Mouse (Mus musculus) fibroblast of lung, adult 2 months (primary cell): ENCODE measurements around the gene Hadha.

ENCODE experiments used
- DNase-seq: peaks from one replicate; pipeline ENCODE4 v3.0.0-alpha.2; 2011; ENCODE audit warnings: low read depth

The Hadha gene

GRCm38 (mm10) chr5:30154474-30155394, at the start of gene Hadha, which contains the start of gene Hadhb:
Gene Hadha (minus strand): TSS chr5:30155162.
Gene Hadhb (plus strand): TSS chr5:30155248.
- peak; percentile 83 for DNase-seq

GRCm38 (mm10) chr5:30204441-30204840, 49.5 kb upstream of the Hadha start:
- DNase-seq = no peak

DNA sequence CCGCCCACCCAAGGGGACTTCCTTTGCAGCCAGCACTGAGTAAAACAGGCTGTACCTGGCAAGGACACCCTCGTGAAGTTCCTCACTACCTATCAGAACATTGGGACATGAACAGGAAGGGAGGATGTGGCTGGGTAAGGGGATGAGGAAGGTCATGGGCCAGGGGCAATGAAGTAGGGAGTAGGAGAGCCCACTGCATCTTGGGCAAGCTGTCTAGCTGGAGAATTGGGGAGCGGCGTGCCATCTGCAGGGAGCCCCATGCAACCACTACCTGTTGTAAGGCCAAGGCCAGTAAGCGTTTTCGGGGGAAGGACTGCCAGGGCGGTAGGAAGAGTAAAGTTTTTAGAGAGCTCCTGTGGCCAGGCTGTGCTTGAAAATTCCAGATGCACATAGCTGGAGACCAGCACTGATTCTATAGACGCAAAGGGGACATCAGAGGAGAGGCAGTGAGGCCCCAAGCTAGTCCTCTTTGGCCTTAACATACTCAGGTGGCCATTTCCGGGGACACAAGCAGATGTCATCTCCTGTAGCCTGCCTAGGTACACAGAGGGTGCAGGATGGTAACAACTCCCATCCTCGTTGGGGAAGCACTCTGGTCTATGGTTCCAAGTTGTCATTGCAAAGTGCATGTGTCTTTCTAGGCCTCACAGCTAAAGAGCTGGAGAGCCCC, 48.4 kb upstream of the Hadha start:
- DNase-seq = no peak

GRCm38 (mm10) chr5:30202221-30202620, 47.3 kb upstream of the Hadha start:
- no peak for DNase-seq

DNA sequence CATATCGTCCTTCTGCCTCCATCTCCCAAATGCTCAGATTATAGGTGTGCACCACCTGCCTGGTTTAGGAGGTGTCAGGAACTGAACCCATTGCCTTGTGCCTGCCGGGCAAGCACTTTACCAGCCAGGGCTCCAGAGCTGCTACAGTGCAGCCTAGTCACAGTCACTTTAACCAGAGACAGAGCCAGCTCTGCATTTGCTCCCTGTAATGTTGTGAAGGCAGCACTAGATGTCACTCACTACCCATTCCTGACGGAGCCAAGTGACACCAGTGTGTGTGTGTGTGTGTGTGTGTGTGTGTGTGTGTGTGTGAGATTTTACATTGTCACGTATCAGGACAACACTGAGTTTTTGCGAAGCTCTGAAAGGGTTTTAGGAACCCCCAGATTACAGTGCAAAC, 46.6 kb upstream of the Hadha start:
- no peak for DNase-seq

DNA sequence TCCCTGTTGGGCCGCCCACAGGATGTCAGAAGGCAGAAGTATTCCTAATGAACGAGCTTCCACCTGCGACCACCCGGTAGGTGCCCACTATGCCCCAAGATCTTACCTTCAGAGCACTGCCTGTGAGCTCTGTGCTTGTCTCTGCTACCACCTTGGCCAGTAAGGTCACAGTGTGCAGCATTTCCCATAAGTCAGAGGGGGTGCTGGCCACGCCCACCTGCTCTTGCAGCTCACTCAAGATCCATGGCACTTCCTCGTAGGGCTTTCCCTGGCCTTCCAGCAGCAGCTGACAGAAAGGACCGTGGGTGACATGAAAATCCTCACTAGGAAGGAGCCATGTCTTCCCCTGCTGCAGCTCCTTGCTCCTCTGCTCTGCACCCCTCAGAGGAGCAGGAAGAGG, 43.3 kb upstream of the Hadha start:
- DNase-seq = no peak

GRCm38 (mm10) chr5:30195340-30195739, 40.4 kb upstream of the Hadha start:
- no peak for DNase-seq

DNA sequence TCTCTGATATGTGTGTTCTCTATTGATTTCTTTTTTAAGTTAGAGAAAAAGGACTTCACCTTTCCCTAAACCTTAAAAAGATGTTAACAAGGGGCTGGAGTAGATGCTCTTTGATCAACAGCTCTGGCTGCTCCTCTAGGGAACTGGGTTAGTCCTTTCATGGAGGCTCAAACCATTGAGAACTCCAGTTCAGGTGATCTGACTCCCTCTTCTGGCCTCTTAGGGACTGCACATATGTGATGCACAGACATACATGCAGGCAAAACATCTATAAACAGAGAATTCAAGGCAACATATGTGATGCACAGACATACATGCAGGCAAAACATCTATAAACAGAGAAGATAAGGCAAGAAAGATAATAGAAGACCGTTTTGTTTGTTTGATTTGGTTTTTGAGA, 37.5 kb upstream of the Hadha start:
- DNase-seq = no peak

DNA sequence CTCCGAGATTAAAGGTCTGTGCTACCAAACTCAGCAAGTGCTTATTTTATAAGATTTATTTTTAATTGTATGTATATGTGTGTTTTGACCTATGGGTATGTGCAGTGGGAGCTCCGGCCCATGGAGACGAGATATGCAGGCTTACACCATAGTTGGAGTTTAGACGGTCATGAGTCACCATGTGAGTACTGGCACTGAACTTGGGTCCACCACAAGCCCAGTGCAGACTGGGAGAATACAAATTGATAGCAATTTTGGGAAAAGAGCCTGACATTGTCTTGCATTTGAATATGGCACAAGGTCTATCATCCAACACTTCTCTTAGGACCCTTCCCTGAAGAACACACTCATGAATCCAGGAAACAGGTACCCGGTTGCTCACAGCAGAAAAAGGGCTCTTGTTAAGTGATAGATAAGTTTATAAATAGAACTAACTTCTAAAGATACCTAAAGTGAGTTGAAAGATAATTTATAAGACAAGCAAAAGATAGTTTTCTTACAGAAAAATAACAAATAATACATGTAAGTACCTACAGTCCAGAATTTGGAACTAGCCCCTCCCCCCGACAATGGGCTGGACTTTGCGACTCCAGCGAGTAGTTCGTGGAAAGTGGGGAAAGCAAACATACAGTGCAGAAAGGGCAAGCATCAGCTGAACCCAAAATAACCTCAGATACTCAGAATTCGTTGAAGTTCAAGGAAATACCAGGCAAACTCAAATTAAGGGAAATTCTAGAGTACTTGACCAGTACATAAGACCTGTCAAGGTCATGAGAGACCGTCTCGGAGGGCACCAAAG, 32.9 kb upstream of the Hadha start:
- DNase-seq = no peak

DNA sequence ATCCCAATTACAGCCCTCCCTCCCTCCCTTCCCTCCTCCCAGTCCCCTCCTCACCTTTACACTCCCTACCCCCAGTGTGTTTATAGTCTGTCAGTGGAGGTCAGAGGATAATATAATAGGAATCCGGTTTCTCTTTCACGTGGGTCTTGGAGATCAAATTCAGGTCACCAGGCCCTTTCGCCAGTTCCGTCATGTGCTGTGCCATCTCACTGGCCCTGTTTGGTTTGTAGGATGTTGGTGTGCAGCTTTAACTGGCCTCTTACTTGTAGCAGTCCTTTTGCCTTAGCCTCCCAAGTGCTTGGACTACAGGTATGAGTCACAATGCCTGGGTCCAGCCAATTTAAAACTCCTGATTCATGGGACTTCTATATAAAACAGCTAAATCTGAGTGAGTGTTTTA, 20.8 kb upstream of the Hadha start:
- no peak for DNase-seq

DNA sequence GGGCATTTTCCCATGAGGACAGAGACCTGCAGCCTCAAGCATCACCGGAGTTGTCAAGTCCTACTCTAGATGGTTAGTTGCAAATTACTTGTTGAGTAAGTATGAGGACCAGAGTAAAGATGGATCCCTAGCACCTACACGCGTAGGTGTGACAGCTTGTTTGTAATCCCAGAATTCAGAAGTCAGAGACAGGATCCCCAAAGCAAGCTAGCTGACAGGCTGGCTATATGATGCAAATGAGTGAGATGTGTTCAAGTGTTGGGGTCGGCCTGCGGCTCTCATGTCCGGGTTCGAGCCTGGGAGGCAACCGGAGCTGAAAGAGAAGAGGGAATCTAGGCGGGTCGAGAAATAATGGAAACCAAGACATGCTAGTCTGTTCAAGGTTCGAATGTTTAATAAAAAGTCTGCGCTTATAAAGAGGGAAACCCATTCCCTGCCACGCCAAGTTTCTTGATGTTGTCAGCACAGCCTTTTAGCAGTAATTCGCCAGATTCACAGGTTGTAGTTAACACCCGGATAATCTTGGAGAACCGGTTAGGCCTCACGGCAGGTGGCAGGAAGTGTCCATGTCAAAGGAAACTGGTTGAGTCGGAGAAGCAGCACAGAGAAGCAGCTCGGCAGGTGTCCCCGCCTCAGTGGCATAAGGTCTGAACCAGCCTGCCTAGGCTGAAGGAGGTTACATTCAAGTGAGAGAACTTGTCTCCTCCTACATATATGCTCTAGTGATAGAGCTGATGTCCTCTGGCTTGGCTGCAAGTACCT, 18.1 kb upstream of the Hadha start:
- DNase-seq = no peak

- DNase-seq = no peak
These were observed 17.2 kb upstream of the Hadha start for GRCm38 (mm10) chr5:30172115-30172514.

- no peak for DNase-seq
These were observed 15.5 kb upstream of the Hadha start for GRCm38 (mm10) chr5:30170303-30170940.

DNA sequence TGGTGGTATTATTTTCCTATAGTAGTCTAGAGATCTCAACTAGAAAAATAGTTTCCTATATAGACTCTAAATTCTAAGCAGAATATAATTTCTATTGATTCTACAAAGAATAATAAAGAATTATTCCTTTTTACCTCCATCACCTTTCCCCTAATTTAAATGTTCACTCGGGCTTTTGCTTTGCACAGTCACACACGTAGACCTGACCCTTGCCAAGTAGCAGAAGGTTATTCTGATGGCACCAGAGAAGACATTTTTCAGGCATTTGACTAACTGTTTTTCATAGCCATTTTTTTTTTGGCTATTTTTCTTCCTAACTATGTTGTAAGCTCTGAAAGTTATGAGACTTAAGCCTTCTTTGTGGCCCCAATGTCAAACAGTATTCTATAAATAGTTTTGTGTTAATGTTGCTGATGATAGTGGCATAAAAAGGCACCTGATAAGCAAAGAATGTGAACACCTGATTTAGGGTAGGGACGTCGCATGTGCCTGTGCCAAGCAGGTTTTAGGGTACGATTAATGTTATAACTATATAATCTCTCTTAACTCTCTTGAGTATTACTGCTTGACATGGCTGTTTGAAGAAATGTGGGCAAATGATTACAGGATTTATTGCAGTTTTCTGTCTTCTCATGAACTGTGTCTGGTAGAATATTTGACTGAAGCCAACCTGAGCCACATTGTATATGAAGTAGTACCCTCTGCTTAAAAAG, 10.4 kb upstream of the Hadha start:
- DNase-seq = no peak

- DNase-seq = no peak
These were observed 7.4 kb upstream of the Hadha start for GRCm38 (mm10) chr5:30162339-30162738.

- DNase-seq = no peak
These were observed 6.9 kb upstream of the Hadha start for GRCm38 (mm10) chr5:30161836-30162235.

- no peak for DNase-seq
These were observed 4.6 kb upstream of the Hadha start for GRCm38 (mm10) chr5:30159601-30160000.

DNA sequence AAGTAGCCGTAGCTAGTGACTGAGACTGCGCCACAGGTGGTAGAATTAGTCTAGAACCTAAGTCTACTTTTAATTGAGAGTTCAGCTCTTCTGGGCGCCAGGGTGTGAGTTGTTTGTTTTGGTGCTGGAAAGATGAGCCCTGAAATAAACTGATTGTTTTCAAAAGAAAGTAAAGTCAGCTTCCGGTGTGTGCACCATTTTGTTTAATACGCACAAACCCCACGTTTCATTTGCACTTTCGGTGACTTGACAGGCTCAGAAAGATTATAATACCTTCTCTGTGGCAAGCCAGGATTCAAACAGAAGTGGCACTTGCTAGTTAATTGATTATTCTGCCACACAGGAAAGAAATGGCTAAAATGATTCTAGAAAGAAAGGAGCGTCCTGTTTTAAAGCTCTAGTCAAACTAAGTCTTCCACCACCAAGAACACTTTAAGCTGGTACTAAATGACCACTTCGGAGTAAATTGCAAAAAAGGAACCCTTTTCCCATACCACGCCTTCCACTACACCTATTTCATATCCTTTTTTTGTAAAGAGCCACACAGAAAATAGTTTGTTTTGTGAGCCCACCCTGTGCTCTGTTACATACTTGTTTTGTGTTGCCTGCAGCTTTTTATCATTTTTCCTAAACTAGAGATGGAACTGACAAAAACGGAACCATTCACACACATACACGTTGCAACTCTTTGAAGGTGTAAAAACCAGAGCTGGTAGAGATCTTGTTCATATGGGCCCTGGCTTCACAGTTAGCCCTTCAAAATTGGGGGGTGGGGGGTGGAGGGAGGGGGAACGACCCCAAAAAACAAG, 1.1 kb upstream of the Hadha start:
- no peak for DNase-seq

- no peak for DNase-seq
These were observed 432 bp upstream of the Hadha start for GRCm38 (mm10) chr5:30155395-30155792.

- DNase-seq = no peak
These were observed 949 bp downstream of the Hadha start for GRCm38 (mm10) chr5:30154013-30154412.
